Mouse (Mus musculus) heart, embryonic 11.5 days (tissue): ENCODE results near the gene Nmi. TPM values are rescaled to one million over a fixed set of nuclear protein-coding genes. Genes with fewer than 3 reads are reported as not detected.
"Not testable (repeated sequence)": the region's sequence is repeated elsewhere in the genome, so short reads cannot be mapped to it uniquely, and the experiment has no call there.

Experiments used
- ATAC-seq: fragments of 200-750 bp; cut with Nextera tagmentation; replicated peaks from 2 replicates; pipeline ENCODE4 v1.8.0; 2017; ENCODE audit warnings: moderate library complexity; ENCODE audit not compliant: insufficient number of reproducible peaks, low FRiP score, low TSS enrichment
- H3K27ac ChIP-seq: fragments of 300-500 bp; sonication (generic); 2 replicates; pipeline ENCODE4 v1.5.1; 2014; ENCODE audit warnings: mild to moderate bottlenecking, low read depth, low read length
- H3K27me3 ChIP-seq: fragments of 300-500 bp; sonication (generic); 2 replicates; pipeline ENCODE4 v1.6.1; 2014; ENCODE audit warnings: mild to moderate bottlenecking, low read length, mixed read lengths; ENCODE audit not compliant: control insufficient read depth, insufficient read depth
- H3K36me3 ChIP-seq: fragments of 300-500 bp; sonication (generic); 2 replicates; pipeline ENCODE4 v1.6.1; 2014; ENCODE audit warnings: mild to moderate bottlenecking, low read length, moderate library complexity, mixed read lengths; ENCODE audit not compliant: control insufficient read depth, insufficient read depth
- H3K4me1 ChIP-seq: fragments of 300-500 bp; sonication (generic); 2 replicates; pipeline ENCODE4 v1.6.1; 2014; ENCODE audit warnings: low read length; ENCODE audit not compliant: control insufficient read depth, insufficient read depth
- H3K4me2 ChIP-seq: fragments of 300-500 bp; sonication (generic); 2 replicates; pipeline ENCODE4 v1.6.1; 2014; ENCODE audit warnings: mild to moderate bottlenecking, moderate library complexity
- H3K4me3 ChIP-seq: fragments of 300-500 bp; sonication (generic); 2 replicates; pipeline ENCODE4 v1.5.1; 2014; ENCODE audit warnings: low read depth, low read length
- H3K9ac ChIP-seq: fragments of 300-500 bp; sonication (generic); 2 replicates; pipeline ENCODE4 v1.6.1; 2014; ENCODE audit warnings: mild to moderate bottlenecking, low read depth, low read length, moderate library complexity
- H3K9me3 ChIP-seq: fragments of 300-500 bp; sonication (generic); replicated peaks from 2 replicates; pipeline ENCODE4 v1.6.1; 2016; ENCODE audit warnings: low read length; ENCODE audit not compliant: control insufficient read depth
- WGBS: fragments of 180-500 bp; shearing (Covaris S2); extraction: QIAGEN DNeasy Blood & Tissue Kit; methylation state at CpG from one replicate; pipeline ENCODE4 v1.1.7; 2014; ENCODE audit not compliant: insufficient replicate concordance; 5-methylcytosine and 5-hydroxymethylcytosine counted together
- polyA plus RNA-seq: library from polyadenylated mRNA; unstranded; fragments of >200 nt; fragmentation: Nextera tagmentation; extraction: Ambion mirVana; gene quantifications from 2 replicates; pipeline ENCODE4 v1.2.1, GENCODE M21; 2014

Gene Nmi
- polyA plus RNA-seq: 12.6 and 12.7 TPM in 2 replicates

GRCm38 (mm10) chr2:51973410-51973968, at the start of gene Nmi:
Nmi (minus strand) TSS chr2:51973494.
- Histone ChIP-seq H3K4me1 (no peaks in the 10 kb centered on the region), H3K4me2 (peak within 1 kb of the TSS; percentile 69), H3K27ac (peak within 1 kb of the TSS; percentile 67), H3K36me3 (no peaks in the 10 kb centered on the region), H3K9ac (peak within 1 kb of the TSS; percentile 75), H3K27me3 (no peaks in the 10 kb centered on the region), H3K9me3 (no peaks in the 10 kb centered on the region), H3K4me3 (peak within 1 kb of the TSS; percentile 68)
- WGBS: 66% methylated on average over 9 of the region's 9 CpGs
- no peak for ATAC-seq

GRCm38 (mm10) chr2:52016361-52016760, 43.1 kb upstream of the Nmi start:
- Histone ChIP-seq H3K4me1 (peaks cover 7% of the 10 kb centered on the region), H3K9me3 (no peaks in the 10 kb centered on the region), H3K4me2 (peak overlapping the region; percentile 58), H3K4me3 (no peak overlapping the region), H3K27ac (peak overlapping the region; percentile 22; the same call in 1 of the 2 replicates), H3K27me3 (no peaks in the 10 kb centered on the region), H3K9ac (peak overlapping the region; percentile 52; the same call in 1 of the 2 replicates), H3K36me3 (no peaks in the 10 kb centered on the region)
- no peak for ATAC-seq
- 31% methylated on average over 7 of the region's 7 CpGs for WGBS

GRCm38 (mm10) chr2:52013306-52013820, 40.1 kb upstream of the Nmi start:
- Histone ChIP-seq H3K4me2 (no peak overlapping the region), H3K9me3 (no peaks in the 10 kb centered on the region), H3K36me3 (no peaks in the 10 kb centered on the region), H3K4me1 (peaks cover 7% of the 10 kb centered on the region), H3K27me3 (no peaks in the 10 kb centered on the region), H3K4me3 (no peak overlapping the region), H3K9ac (no peak overlapping the region), H3K27ac (no peak overlapping the region)
- WGBS: 70% methylated on average over 9 of the region's 9 CpGs
- no peak for ATAC-seq

GRCm38 (mm10) chr2:52011820-52012219, 38.5 kb upstream of the Nmi start:
- H3K4me1 ChIP-seq, H3K27me3 ChIP-seq, H3K9me3 ChIP-seq, H3K36me3 ChIP-seq, H3K4me3 ChIP-seq, H3K4me2 ChIP-seq, ATAC-seq, H3K27ac ChIP-seq, H3K9ac ChIP-seq: not testable (repeated sequence)
- WGBS: 80% methylated on average over 3 of the region's 3 CpGs

GRCm38 (mm10) chr2:52006380-52006779, 33.1 kb upstream of the Nmi start:
- Histone ChIP-seq H3K36me3 (no peaks in the 10 kb centered on the region), H3K27me3 (no peaks in the 10 kb centered on the region), H3K4me1 (no peaks in the 10 kb centered on the region), H3K9ac (no peak overlapping the region), H3K9me3 (no peaks in the 10 kb centered on the region), H3K4me2 (no peak overlapping the region), H3K4me3 (no peak overlapping the region), H3K27ac (no peak overlapping the region)
- ATAC-seq: no peak
- WGBS: 56% methylated on average over 3 of the region's 3 CpGs

- not testable (repeated sequence) for H3K4me2 ChIP-seq, H3K27ac ChIP-seq, H3K27me3 ChIP-seq, H3K4me1 ChIP-seq, H3K9me3 ChIP-seq, ATAC-seq, H3K36me3 ChIP-seq, H3K4me3 ChIP-seq, H3K9ac ChIP-seq
- 86% methylated on average over 10 of the region's 10 CpGs for WGBS
Measured at GRCm38 (mm10) chr2:52002299-52002698, 29.0 kb upstream of the Nmi start.

GRCm38 (mm10) chr2:52001521-52001920, 28.2 kb upstream of the Nmi start:
- ATAC-seq: no peak
- Histone ChIP-seq H3K9me3 (no peaks in the 10 kb centered on the region), H3K9ac (no peak overlapping the region), H3K4me3 (no peak overlapping the region), H3K27ac (no peak overlapping the region), H3K4me1 (no peaks in the 10 kb centered on the region), H3K27me3 (no peaks in the 10 kb centered on the region), H3K4me2 (no peak overlapping the region), H3K36me3 (no peaks in the 10 kb centered on the region)
- WGBS: 79% methylated on average over 8 of the region's 8 CpGs

- Histone ChIP-seq H3K4me2 (no peak overlapping the region), H3K36me3 (no peaks in the 10 kb centered on the region), H3K27ac (no peak overlapping the region), H3K4me3 (no peak overlapping the region), H3K9ac (no peak overlapping the region), H3K9me3 (no peaks in the 10 kb centered on the region), H3K27me3 (no peaks in the 10 kb centered on the region), H3K4me1 (no peaks in the 10 kb centered on the region)
- 54% methylated on average over 7 of the region's 7 CpGs for WGBS
- no peak for ATAC-seq
Measured at GRCm38 (mm10) chr2:51999996-52000395, 26.7 kb upstream of the Nmi start.

GRCm38 (mm10) chr2:51991447-51991846, 18.2 kb upstream of the Nmi start:
- Histone ChIP-seq H3K4me3 (no peak overlapping the region), H3K9ac (no peak overlapping the region), H3K4me2 (no peak overlapping the region), H3K36me3 (no peaks in the 10 kb centered on the region), H3K4me1 (no peaks in the 10 kb centered on the region), H3K9me3 (no peaks in the 10 kb centered on the region), H3K27ac (no peak overlapping the region), H3K27me3 (no peaks in the 10 kb centered on the region)
- 84% methylated on average over 6 of the region's 6 CpGs for WGBS
- ATAC-seq: no peak
